Mouse (Mus musculus): Measurements from ENCODE around the gene Psmd14.
A peak's percentile ranks its signal among the peaks of the same experiment; 100 is the strongest.

Gene Psmd14

GRCm38 (mm10) chr2:61760044-61760443 lies 48.5 kb downstream of the Psmd14 start:
- peak; percentile 5 for DNase-seq (ENCODE audit: low read depth)

GRCm38 (mm10) chr2:61764470-61765105 lies 53.1 kb downstream of the Psmd14 start:
- no peak for DNase-seq (ENCODE audit: low read depth)

- DNase-seq (ENCODE audit: low read depth) = no peak
Observed at GRCm38 (mm10) chr2:61765526-61765925, 54.0 kb downstream of the Psmd14 start.

DNA sequence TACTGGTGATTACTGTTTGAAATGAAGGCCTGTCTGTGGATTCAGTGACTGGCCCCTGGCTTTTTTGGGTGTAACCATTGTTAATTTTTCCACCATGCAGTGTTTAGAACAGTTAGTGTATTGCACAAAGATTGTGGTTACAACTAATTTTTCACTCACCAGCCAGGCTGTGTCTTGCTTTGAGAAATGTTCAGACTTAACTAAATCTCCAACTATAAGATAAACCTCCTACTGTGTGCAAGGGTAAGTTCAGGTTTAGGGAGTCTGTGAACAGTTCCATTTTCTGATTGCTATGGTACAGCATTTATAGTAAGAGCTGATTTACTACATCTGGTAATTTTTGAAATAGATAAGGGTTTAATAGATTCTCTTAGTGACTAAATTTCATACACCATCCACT lies 69.3 kb downstream of the Psmd14 start:
- no peak for DNase-seq (ENCODE audit: low read depth)

DNA sequence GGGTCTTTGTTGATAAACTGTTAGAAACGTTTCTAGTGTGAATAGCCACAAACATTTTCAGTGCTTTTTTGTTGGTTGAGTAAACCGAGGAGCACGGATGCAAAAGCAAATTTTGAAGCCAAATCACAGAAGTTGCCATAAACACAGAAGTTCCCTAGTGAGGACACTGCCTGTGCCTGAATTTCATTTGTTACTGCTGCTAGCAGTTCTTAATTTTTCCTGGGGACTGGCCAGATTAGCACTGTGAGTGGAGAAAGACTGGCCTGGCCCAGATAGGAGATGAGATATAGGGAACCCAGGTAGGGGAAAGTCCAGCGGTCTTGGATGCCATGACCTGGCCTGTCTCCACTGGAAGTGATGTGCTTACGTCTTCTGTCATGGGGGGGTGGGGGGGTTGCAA lies 83.5 kb downstream of the Psmd14 start:
- DNase-seq (ENCODE audit: low read depth) = no peak

- DNase-seq (ENCODE audit: low read depth) = no peak
Observed at GRCm38 (mm10) chr2:61798048-61798447, 86.6 kb downstream of the Psmd14 start.

GRCm38 (mm10) chr2:61802656-61803251 lies 91.3 kb downstream of the Psmd14 start, which contains the start of gene Tbr1:
TSS of gene Tbr1 (plus strand) at chr2:61802930.
- DNase-seq (ENCODE audit: low read depth) = no peak

- DNase-seq (ENCODE audit: low read depth) = no peak
Observed at GRCm38 (mm10) chr2:61803443-61804367, 92.2 kb downstream of the Psmd14 start.

DNA sequence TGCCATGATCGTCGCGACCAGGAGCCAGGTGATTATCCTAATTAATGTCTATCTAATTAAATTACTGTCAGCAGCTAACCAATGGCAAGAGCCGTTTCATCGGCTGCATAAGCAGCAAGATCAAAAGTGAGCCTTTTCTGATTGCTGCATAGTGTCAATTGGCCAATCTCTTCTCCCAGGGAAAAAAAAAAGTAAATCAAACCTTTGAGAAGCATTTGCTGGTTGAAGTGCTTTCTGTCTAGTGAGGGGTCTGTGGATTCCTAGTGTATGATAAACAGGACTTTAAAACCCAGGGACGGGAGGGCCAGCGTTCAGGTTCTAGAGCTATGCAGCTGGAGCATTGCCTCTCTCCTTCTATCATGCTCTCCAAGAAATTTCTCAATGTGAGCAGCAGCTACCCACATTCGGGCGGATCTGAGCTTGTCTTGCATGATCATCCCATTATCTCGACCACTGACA lies 92.9 kb downstream of the Psmd14 start:
- DNase-seq (ENCODE audit: low read depth) = no peak

GRCm38 (mm10) chr2:61804841-61805540 lies 93.5 kb downstream of the Psmd14 start:
- DNase-seq (ENCODE audit: low read depth) = no peak

DNA sequence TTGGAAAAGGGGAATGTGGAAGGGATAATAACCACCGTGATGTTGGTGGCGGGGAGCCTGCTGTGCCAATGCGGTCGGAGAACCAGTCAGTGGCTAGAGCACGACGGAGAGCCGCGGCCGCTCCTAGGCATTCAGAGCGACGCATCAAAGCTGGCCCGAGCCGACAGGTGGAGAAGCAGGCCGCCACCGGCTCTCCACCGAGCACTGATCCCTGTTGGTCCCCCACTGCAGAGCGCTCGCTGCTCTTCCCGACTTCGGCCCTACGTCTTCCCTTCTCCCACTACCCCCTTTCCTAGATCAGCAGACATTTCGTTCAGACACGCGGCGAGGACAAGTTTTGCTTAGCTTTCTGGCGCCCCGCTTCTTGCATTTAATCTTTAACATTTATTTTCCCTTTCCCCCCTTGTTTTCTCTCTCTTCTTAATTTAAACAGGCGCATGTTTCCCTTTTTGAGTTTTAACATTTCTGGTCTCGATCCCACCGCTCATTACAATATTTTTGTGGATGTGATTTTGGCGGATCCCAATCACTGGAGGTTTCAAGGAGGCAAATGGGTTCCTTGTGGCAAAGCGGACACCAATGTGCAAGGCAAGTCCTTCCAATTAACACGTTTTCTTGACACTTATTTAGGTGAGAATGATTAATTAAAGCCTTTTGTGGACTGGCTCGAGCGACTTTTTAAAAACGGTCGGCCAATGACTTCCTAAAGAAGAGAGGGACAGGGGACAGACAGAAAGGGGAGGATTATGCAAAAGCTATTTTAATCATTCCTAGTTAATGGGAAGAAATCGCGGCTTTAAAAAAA lies 94.2 kb downstream of the Psmd14 start:
- no peak for DNase-seq (ENCODE audit: low read depth)

- DNase-seq (ENCODE audit: low read depth) = no peak
Observed at GRCm38 (mm10) chr2:61806346-61806825, 94.9 kb downstream of the Psmd14 start.

GRCm38 (mm10) chr2:61807151-61807550 lies 95.7 kb downstream of the Psmd14 start:
- no peak for DNase-seq (ENCODE audit: low read depth)

GRCm38 (mm10) chr2:61807781-61808180 lies 96.3 kb downstream of the Psmd14 start:
- DNase-seq (ENCODE audit: low read depth) = no peak

DNA sequence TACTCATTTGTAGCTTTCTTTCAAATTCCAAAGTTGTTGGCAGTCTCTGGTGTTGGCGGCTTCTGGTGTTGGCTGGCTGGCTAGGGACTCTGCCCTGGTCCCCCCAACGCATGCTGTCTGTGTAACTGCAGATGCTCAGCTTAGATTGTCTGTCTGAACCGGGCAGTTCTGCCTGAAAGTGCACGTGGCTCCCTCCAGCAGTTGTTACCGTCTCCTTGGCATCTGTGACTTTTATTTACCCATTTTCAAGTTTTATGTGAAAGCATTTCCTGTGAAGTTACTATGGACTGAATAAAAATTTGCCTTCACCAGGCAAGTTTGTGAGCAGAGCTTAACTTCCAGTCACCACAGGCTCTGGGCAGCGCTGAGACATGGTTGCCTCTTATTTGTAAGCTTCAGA lies 97.3 kb downstream of the Psmd14 start:
- DNase-seq (ENCODE audit: low read depth) = no peak

DNA sequence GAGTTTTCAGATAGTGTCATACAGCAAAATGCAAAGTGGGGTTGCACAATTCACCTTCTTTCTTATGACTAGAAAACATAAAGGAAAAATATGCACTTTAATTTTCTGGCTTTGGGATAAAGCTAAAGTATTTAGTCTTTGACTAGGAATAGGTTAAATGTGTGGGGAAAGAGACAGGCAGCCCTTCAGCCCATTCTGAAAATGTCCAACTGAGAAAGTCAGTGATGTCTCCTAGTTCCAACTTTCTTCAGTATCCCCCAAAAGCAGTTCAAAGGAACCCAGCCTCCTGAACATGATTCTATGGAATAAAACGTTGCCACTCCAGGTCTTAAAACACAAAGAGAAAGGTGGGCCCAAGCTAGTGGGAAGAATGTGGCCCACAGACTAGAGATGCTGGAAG lies 97.9 kb downstream of the Psmd14 start:
- DNase-seq (ENCODE audit: low read depth) = no peak

DNA sequence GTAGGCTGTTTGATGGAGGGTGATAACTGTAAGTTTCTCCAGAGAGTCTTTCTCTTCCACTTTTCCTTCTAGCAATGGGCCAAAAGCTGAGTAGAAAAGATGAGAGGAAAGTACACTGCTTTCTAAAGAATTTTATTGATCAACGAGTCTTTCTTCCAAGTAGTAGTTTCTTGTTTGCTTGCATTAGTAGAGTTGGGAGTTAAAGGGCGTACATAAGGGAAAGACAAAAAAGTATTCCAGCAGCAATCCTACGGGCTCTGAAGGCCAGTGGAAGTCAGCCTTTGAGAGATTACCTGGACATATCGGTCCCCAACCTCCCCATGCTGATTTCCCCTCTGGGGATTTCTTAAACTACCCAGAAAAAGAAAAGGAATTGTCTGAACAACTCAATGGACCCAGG lies 99.3 kb downstream of the Psmd14 start:
- DNase-seq (ENCODE audit: low read depth) = no peak

- DNase-seq (ENCODE audit: low read depth) = no peak
Observed at GRCm38 (mm10) chr2:61811163-61811506, 99.6 kb downstream of the Psmd14 start.

DNA sequence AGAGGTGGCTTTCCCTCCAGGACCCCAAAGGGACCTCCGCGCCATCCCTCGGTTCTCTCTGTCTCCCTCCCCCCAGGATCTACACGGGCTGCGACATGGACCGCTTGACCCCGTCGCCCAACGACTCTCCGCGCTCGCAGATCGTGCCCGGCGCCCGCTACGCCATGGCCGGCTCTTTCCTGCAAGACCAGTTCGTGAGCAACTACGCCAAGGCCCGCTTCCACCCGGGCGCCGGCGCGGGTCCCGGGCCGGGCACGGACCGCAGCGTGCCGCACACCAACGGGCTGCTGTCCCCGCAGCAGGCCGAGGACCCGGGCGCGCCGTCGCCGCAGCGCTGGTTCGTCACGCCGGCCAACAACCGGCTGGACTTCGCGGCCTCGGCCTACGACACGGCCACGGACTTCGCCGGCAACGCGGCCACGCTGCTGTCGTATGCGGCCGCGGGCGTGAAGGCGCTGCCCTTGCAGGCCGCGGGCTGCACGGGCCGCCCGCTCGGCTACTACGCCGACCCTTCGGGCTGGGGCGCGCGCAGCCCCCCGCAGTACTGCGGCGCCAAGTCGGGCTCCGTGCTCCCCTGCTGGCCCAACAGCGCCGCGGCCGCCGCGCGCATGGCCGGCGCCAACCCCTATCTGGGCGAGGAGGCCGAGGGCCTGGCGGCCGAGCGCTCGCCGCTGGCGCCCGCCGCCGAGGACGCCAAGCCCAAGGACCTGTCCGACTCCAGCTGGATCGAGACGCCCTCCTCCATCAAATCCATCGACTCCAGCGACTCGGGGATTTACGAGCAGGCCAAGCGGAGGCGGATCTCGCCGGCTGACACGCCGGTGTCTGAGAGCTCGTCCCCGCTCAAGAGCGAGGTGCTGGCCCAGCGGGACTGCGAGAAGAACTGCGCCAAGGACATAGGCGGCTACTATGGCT lies 100.3 kb downstream of the Psmd14 start:
- no peak for DNase-seq (ENCODE audit: low read depth)

DNA sequence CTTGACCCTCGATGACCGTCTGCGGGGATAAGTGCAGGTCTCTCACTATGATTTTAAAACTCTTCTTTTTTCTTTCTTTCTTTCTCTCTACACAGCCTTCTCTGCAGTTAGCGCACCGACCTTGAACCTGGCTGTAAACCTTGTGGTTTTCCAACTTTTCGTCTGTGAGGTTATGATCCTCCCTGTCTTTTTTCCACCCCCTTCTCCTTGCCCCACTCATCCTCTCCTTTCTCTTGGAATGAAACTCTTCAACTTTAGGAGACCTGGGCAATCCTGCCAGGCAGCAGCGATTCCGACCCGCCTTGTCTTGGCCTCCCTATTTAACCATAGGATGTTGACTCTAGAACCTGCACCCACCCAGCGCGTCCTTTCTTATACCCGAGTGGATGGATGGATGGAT lies 101.0 kb downstream of the Psmd14 start:
- no peak for DNase-seq (ENCODE audit: low read depth)

Measured in c-Kit-positive CD71-negative TER-119-negative erythroid progenitor cells, embryonic 14.5 days (primary cell).